Mouse (Mus musculus) kidney, postnatal 10 days (tissue): Measurements from ENCODE around the gene Bcl6.
A peak's percentile ranks its signal among the peaks of the same experiment; 100 is the strongest.

Source experiments
- DNase-seq: peaks from one replicate; pipeline ENCODE4 v3.0.0; 2021; ENCODE audit warnings: mixed read lengths

The Bcl6 gene

GRCm38 (mm10) chr16:23988466-23989208 lies at the start of gene Bcl6, which contains the start of gene Gm37419:
TSS of gene Bcl6 (minus strand) at chr16:23988852.
TSS of gene Gm37419 (plus strand) at chr16:23988482.
- DNase-seq: peak; percentile 91

GRCm38 (mm10) chr16:24036398-24036797 lies 47.7 kb upstream of the Bcl6 start:
- DNase-seq: no peak

- no peak for DNase-seq
Observed at GRCm38 (mm10) chr16:24035767-24036166, 47.1 kb upstream of the Bcl6 start.

DNA sequence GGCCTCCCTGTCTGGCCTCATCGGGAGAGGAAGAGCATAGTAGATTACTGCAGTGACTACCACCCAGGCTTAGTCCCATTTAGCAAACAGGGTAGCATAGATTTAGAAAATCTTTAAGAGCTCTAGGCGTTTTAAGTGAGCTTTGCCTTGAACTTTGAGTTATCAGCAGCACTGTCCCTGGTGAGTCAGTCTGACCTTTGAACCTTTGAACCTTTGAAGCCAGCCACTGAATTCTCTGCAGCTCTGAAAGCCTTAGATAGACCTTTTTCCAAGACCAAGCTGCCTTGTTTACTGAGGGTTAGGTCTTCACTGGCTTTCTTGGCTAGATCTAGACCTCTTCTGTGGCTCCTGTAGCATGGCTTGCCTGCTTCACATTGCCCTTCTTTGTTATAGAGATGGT lies 45.8 kb upstream of the Bcl6 start:
- no peak for DNase-seq

DNA sequence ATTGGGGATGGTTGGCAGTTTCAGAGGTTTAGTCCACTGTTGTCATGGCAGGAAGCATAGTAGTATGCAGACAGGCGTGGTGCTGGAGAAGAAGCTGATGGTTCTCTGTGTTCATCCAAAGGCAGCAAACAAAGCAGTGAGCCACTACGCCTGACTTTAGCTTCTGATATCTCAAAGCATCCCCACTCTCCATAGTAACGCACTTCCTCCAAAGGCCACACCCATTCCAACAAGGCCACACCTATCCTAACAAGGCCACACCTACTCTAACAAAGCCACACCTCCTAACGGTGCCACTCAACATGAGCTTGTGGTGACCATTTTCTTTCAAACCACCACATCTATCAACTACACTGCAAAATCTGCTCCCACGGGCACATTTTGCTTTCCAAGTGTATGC lies 44.6 kb upstream of the Bcl6 start:
- DNase-seq: no peak

GRCm38 (mm10) chr16:24029965-24030672 lies 41.5 kb upstream of the Bcl6 start:
- DNase-seq: no peak

DNA sequence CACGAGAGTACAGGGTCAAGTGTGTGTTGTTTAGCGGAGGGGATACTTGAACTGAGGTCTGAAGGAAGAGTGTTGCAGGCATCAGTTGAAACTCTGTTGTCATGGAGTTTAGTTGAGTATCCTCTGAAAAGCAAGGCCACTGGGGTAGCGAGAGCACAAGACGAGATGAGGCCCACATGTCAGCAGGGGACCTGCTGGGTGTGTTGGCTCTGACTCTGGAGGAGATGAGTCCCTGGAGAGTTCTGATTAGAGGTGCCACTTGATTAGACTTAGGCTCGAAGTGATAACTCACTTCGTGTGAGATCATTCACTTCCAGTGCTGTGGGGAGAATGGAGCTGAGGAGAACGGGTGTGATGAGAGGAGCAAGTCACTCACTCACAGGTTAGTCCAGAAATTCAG lies 36.8 kb upstream of the Bcl6 start:
- no peak for DNase-seq

- no peak for DNase-seq
Observed at GRCm38 (mm10) chr16:24022605-24023004, 34.0 kb upstream of the Bcl6 start.

- no peak for DNase-seq
Observed at GRCm38 (mm10) chr16:24021722-24022121, 33.1 kb upstream of the Bcl6 start.

DNA sequence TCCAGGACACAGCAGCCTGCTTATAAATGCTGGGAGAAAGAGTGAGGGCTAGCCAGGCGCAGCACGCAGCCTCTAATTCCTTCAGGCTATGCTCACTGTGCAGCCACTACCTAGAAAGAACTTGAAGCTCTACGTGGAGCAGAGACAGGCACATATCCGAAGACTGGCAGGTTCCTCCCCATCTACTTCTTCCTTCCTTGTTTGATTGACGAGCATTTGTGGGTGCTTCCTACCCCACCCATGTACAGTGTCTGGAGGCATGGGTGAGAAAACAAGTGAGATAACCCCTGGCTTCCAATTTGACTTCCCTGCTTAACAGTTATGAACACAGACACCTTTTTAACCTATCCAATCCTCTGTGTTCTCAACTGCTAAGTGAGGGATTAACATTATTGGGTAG lies 28.1 kb upstream of the Bcl6 start:
- no peak for DNase-seq

- no peak for DNase-seq
Observed at GRCm38 (mm10) chr16:24016273-24016672, 27.6 kb upstream of the Bcl6 start.

DNA sequence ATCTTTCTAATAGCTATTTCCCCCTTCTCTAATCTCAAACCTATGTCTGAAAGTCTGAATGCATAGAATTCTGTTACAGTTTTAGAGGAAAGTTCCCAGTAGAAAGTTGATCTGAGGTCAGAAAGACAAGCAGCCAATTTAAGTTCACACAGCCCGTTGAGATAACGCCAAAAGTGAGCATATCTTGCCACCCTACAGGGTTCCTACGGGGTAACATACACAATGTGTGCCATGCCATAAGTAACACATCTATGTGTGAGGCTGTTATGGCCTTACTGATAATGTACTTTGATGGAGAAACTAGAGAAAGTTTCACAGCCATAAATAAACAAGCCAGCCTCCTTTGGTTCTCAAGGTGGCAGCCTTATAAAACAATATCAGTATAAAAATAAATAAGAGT lies 25.7 kb upstream of the Bcl6 start:
- no peak for DNase-seq

GRCm38 (mm10) chr16:24012066-24012465 lies 23.4 kb upstream of the Bcl6 start:
- no peak for DNase-seq

GRCm38 (mm10) chr16:24011306-24011705 lies 22.7 kb upstream of the Bcl6 start:
- peak; percentile 22 for DNase-seq

GRCm38 (mm10) chr16:24009891-24010290 lies 21.2 kb upstream of the Bcl6 start:
- no peak for DNase-seq

GRCm38 (mm10) chr16:24005928-24006327 lies 17.3 kb upstream of the Bcl6 start:
- no peak for DNase-seq

- no peak for DNase-seq
Observed at GRCm38 (mm10) chr16:23997912-23998311, 9.3 kb upstream of the Bcl6 start.

- no peak for DNase-seq
Observed at GRCm38 (mm10) chr16:23997228-23997627, 8.6 kb upstream of the Bcl6 start.

DNA sequence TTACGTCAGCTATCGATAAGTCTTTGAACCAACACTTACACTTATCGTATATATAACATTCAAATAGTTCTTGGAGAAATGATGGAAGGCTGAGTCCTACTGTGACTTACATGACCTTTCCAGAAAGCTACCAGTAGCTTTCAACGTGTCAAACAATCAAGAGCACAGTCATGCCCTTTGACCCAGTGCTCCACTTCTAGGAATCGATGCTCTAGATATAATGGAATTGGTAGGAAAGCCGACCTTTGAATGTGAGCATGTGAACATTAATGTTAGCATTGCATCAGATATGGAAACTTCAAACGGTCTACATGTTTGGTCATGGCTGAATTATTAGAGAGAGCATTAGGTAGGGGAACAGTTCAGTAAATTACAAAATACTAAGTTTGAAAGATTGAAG lies 7.7 kb upstream of the Bcl6 start:
- DNase-seq: no peak

- DNase-seq: peak; percentile 66
Observed at GRCm38 (mm10) chr16:23993351-23994321, 5.0 kb upstream of the Bcl6 start.

GRCm38 (mm10) chr16:23991846-23992580 lies 3.4 kb upstream of the Bcl6 start:
- DNase-seq: no peak

DNA sequence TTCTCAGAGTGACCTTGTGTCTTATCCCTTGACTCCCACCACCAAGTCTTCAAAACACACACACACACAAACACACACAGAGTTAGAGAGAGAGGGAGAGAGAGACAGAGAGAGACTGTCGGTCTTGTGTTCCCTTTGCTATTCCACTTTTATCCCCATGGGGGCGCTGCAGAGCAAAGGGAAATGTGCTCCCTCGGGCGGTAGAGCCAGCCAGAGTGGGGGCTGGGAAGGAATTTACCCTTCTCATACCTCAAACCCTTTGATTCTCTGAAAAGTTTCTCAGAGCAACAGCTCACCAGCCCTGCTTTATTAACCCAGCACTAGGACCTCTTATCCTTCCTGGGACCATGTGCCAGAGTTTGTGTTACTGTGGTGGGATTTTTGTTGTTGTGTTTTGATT lies 2.5 kb upstream of the Bcl6 start:
- peak; percentile 93 for DNase-seq
